Mouse (Mus musculus) E14TG2a.4 (cell line): ENCODE measurements around the gene Aimp2.

Experiments used
- CTCF ChIP-seq: conservative IDR thresholded peaks from 2 replicates; pipeline ENCODE4 v1.5.1; 2014; ENCODE audit warnings: low read length
- POU5F1 ChIP-seq: IDR thresholded peaks from 2 replicates; pipeline ENCODE4 v1.6.1; 2014; ENCODE audit warnings: low read length, borderline replicate concordance

GRCm38 (mm10) chr5:143932831-143933230 lies 23.2 kb upstream of the Aimp2 start, which contains the start of gene Rsph10b:
- TF ChIP-seq CTCF (no peak), POU5F1 (no peak)
